Mouse (Mus musculus): ENCODE results near the gene Gm2564. TPM values are rescaled to one million over a fixed set of nuclear protein-coding genes. Genes with fewer than 3 reads are reported as not detected.
"Not testable (repeated sequence)": the region's sequence is repeated elsewhere in the genome, so short reads cannot be mapped to it uniquely, and the experiment has no call there.

Gene Gm2564
- polyA plus RNA-seq (2014; fragmentation: Nextera tagmentation; extraction: Ambion mirVana): 0.65 TPM in 1 of 2 replicates, not detected in the other

DNA sequence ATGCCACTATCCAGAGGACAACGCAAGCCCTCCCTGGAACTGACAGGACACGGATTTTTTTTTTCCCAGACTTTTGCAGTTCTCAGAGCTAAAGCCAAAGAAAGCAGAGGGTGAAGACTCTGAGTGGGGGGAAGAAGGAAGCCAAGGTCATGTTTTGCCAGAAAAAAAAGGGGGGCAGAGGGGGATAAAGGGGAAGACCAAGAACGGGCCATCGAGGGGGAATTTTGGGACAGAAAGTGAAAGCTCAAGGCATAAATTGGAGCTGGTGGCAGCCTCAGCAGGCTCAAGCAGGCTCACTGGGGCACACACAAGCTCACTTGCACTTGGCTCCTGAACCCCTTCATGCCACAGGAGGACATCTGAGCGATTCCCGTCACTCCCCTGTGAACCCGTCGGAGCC lies at the start of gene Gm2564:
Gm2564 (plus strand) TSS at position 301 of the 400 bp plus-strand sequence.
- H3K27me3 ChIP-seq (ENCODE audit: control insufficient read depth, insufficient read depth, low read length); H3K9me3 ChIP-seq (ENCODE audit: control insufficient read depth, low read length); DNase-seq (ENCODE audit: low spot score); ATAC-seq (ENCODE audit: low FRiP score); H3K27ac ChIP-seq; H3K4me3 ChIP-seq (replicated peaks; ENCODE audit: low read length); H3K4me2 ChIP-seq (replicated peaks); H3K9ac ChIP-seq; H3K4me1 ChIP-seq (replicated peaks; ENCODE audit: control insufficient read depth, insufficient read depth, low read length); H3K36me3 ChIP-seq (replicated peaks; ENCODE audit: control insufficient read depth, insufficient read depth): not testable (repeated sequence)
- WGBS: no CpG with 5 or more reads among the region's 8 CpGs

- H3K36me3 ChIP-seq (replicated peaks; ENCODE audit: control insufficient read depth, insufficient read depth); H3K4me1 ChIP-seq (replicated peaks; ENCODE audit: control insufficient read depth, insufficient read depth, low read length); H3K9ac ChIP-seq; DNase-seq (ENCODE audit: low spot score); H3K9me3 ChIP-seq (ENCODE audit: control insufficient read depth, low read length); H3K4me2 ChIP-seq (replicated peaks); H3K4me3 ChIP-seq (replicated peaks; ENCODE audit: low read length); H3K27me3 ChIP-seq (ENCODE audit: control insufficient read depth, insufficient read depth, low read length); H3K27ac ChIP-seq; ATAC-seq (ENCODE audit: low FRiP score): not testable (repeated sequence)
- WGBS: no CpG with 5 or more reads among the region's 5 CpGs
Measured at GRCm38 (mm10) chr4:42611895-42612294, 17.6 kb upstream of the Gm2564 start, which contains the start of gene Gm10591. Gene Gm10591 (plus strand): TSS chr4:42612195.

DNA sequence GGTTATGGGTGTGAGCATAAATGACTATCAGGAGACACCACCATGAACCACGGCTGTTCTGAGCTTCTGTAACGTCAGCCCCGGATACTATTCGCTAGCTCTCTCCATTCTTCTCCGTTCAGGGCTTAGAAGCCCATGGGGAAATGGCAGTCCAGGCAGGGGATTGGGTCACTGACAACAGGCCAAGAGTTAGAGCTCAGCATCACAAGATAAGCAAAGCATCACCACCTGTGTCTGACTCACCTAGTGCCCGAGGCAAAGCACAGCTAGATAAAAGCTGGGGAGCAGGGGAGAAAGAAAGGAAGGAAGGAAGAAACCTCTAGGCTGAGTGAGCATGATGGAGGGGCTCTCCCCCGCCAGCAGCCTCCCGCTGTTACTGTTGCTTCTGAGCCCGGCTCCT lies 25.4 kb downstream of the Gm2564 start, which contains the start of gene Ccl27b:
Ccl27b (plus strand) TSS at position 301 of the 400 bp plus-strand sequence.
- ATAC-seq (ENCODE audit: low FRiP score); H3K27me3 ChIP-seq (ENCODE audit: control insufficient read depth, insufficient read depth, low read length); DNase-seq (ENCODE audit: low spot score); H3K4me1 ChIP-seq (replicated peaks; ENCODE audit: control insufficient read depth, insufficient read depth, low read length); H3K27ac ChIP-seq; H3K9me3 ChIP-seq (ENCODE audit: control insufficient read depth, low read length); H3K4me3 ChIP-seq (replicated peaks; ENCODE audit: low read length); H3K9ac ChIP-seq; H3K4me2 ChIP-seq (replicated peaks); H3K36me3 ChIP-seq (replicated peaks; ENCODE audit: control insufficient read depth, insufficient read depth): not testable (repeated sequence)
- WGBS: no CpG with 5 or more reads among the region's 9 CpGs

GRCm38 (mm10) chr4:42661793-42662192 lies 32.3 kb downstream of the Gm2564 start, which contains the start of gene Il11ra2:
Gene Il11ra2 (minus strand): TSS chr4:42661893.
- not testable (repeated sequence) for ATAC-seq (ENCODE audit: low FRiP score); H3K4me2 ChIP-seq (replicated peaks)

GRCm38 (mm10) chr4:42675415-42675814 lies 45.9 kb downstream of the Gm2564 start:
- ATAC-seq (ENCODE audit: low FRiP score); H3K27ac ChIP-seq; H3K9me3 ChIP-seq (ENCODE audit: control insufficient read depth, low read length); H3K27me3 ChIP-seq (ENCODE audit: control insufficient read depth, insufficient read depth, low read length); H3K36me3 ChIP-seq (replicated peaks; ENCODE audit: control insufficient read depth, insufficient read depth); H3K4me2 ChIP-seq (replicated peaks); DNase-seq (ENCODE audit: low spot score); H3K4me3 ChIP-seq (replicated peaks; ENCODE audit: low read length); H3K9ac ChIP-seq; H3K4me1 ChIP-seq (replicated peaks; ENCODE audit: control insufficient read depth, insufficient read depth, low read length): not testable (repeated sequence)
- no CpG with 5 or more reads among the region's 4 CpGs for WGBS

More at GRCm38 (mm10) chr4:42661793-42662192, 32.3 kb downstream of the Gm2564 start, which contains the start of gene Il11ra2:
- no CpG with 5 or more reads among the region's 3 CpGs for WGBS
- not testable (repeated sequence) for H3K27ac ChIP-seq; H3K9ac ChIP-seq; H3K9me3 ChIP-seq (ENCODE audit: control insufficient read depth, low read length); H3K27me3 ChIP-seq (ENCODE audit: control insufficient read depth, insufficient read depth, low read length); H3K36me3 ChIP-seq (replicated peaks; ENCODE audit: control insufficient read depth, insufficient read depth); H3K4me3 ChIP-seq (replicated peaks; ENCODE audit: low read length); DNase-seq (ENCODE audit: low spot score); H3K4me1 ChIP-seq (replicated peaks; ENCODE audit: control insufficient read depth, insufficient read depth, low read length)

DNA sequence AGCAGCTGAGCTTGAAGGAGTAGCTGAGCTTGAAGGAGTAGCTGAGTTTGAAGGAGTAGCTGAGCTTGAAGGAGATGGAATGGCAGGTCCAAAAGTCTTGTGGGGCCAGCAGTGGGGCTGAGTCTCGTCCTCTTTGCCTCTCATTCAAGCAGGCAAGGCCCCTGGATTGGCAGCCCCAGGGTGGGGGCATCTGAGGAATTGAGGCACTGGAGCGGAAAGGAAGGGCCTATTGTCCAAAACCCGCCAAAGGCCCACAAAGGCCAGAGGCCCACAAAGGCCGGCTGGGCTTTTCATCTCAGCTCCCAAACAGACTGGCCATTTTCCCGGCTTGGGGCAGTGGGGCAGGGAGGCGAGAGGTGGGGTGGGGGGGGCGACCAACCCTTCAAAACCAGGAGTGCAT lies 49.8 kb downstream of the Gm2564 start:
- not testable (repeated sequence) for H3K4me3 ChIP-seq (replicated peaks; ENCODE audit: low read length); ATAC-seq (ENCODE audit: low FRiP score); H3K9ac ChIP-seq; H3K4me1 ChIP-seq (replicated peaks; ENCODE audit: control insufficient read depth, insufficient read depth, low read length); H3K36me3 ChIP-seq (replicated peaks; ENCODE audit: control insufficient read depth, insufficient read depth); H3K27me3 ChIP-seq (ENCODE audit: control insufficient read depth, insufficient read depth, low read length); H3K9me3 ChIP-seq (ENCODE audit: control insufficient read depth, low read length); H3K4me2 ChIP-seq (replicated peaks); H3K27ac ChIP-seq; DNase-seq (ENCODE audit: low spot score)
- WGBS: no CpG with 5 or more reads among the region's 7 CpGs

DNA sequence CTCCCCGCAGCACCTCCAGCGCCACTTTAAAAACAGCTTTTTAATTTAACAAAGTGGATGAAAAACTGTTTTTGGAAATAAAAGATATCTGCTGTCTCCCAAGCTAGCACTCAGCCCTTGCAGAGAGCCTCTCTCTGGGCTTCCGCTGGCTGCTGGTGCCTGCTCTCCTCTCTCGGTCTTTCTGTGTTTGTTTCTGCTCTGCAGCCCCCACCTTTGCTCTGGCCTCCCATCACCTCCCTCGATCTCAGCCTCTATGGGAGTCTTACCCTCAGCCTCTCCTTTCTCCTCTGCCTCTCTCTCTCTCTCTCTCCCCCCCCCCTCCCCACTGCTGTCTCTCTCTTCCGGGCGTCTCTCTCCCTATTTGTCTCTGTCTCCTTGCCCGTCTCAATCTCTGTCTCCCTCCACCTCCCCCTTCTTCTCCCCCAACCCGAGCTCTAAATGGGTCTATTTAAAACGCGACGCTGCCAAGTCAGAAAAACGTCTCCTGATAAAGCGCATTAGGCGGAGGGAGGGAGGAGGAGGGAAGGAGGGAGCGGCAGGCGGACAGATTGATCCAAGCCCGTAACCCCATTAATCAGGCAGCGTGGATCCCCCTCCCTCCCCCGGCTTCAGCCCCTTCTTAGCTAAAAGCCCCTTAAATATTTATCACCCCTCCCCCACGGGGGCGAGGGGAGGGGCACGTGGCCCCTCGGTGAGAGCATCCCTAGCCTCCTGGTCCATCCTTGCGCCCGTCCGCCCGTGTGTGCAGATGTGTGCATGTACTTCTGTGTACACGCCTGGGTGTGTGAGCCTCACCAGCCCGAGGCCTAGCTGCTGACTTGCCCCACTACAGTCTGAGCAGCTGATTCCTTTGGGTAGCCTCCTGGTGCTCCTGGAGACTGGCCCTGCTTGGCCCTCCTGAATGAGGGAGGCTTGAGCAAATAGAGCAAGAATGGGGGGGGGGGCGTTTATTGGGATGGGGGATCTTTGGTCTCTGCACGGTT lies 51.1 kb downstream of the Gm2564 start:
- not testable (repeated sequence) for H3K27ac ChIP-seq; H3K4me3 ChIP-seq (replicated peaks; ENCODE audit: low read length); H3K4me2 ChIP-seq (replicated peaks); H3K9ac ChIP-seq; H3K36me3 ChIP-seq (replicated peaks; ENCODE audit: control insufficient read depth, insufficient read depth); H3K27me3 ChIP-seq (ENCODE audit: control insufficient read depth, insufficient read depth, low read length); DNase-seq (ENCODE audit: low spot score); H3K4me1 ChIP-seq (replicated peaks; ENCODE audit: control insufficient read depth, insufficient read depth, low read length); H3K9me3 ChIP-seq (ENCODE audit: control insufficient read depth, low read length)
- WGBS: no CpG with 5 or more reads among the region's 32 CpGs
- peak; percentile 59; the same call in 1 of the 2 replicates for ATAC-seq (ENCODE audit: low FRiP score)

Other genes with a start within 250 kb of the Gm2564 start
- not detected in 2 replicates for gene Gm21586, start 190.3 kb upstream of the Gm2564 start, polyA plus RNA-seq (2014; fragmentation: Nextera tagmentation; extraction: Ambion mirVana)
- gene Gm2163, start 163.0 kb upstream of the Gm2564 start, polyA plus RNA-seq (2014; fragmentation: Nextera tagmentation; extraction: Ambion mirVana): 0.29 and 0.41 TPM in 2 replicates
- 0.17 TPM in 1 of 2 replicates, not detected in the other for gene Fam205a2, start 101.5 kb upstream of the Gm2564 start, polyA plus RNA-seq (2014; fragmentation: Nextera tagmentation; extraction: Ambion mirVana)
- not detected in 2 replicates for gene Gm10591, start 17.5 kb upstream of the Gm2564 start, polyA plus RNA-seq (2014; fragmentation: Nextera tagmentation; extraction: Ambion mirVana)
- gene Ccl27b, start 25.5 kb downstream of the Gm2564 start, polyA plus RNA-seq (2014; fragmentation: Nextera tagmentation; extraction: Ambion mirVana): not detected in 2 replicates
- not detected in 2 replicates for gene Il11ra2, start 32.2 kb downstream of the Gm2564 start, polyA plus RNA-seq (2014; fragmentation: Nextera tagmentation; extraction: Ambion mirVana)
- 0.37 and 0.67 TPM in 2 replicates for gene 4930578G10Rik, start 105.8 kb downstream of the Gm2564 start, polyA plus RNA-seq (2014; fragmentation: Nextera tagmentation; extraction: Ambion mirVana)
- not detected in 2 replicates for gene Ccl19, start 126.9 kb downstream of the Gm2564 start, polyA plus RNA-seq (2014; fragmentation: Nextera tagmentation; extraction: Ambion mirVana)
- 1.4 and 1.7 TPM in 2 replicates for gene Ccl21a, start 144.3 kb downstream of the Gm2564 start, polyA plus RNA-seq (2014; fragmentation: Nextera tagmentation; extraction: Ambion mirVana)
- gene Fam205a1, start 224.2 kb downstream of the Gm2564 start, polyA plus RNA-seq (2014; fragmentation: Nextera tagmentation; extraction: Ambion mirVana): 0.10 and 0.12 TPM in 2 replicates
- 0.62 and 0.73 TPM in 2 replicates for gene Gm12394, start 227.1 kb downstream of the Gm2564 start, polyA plus RNA-seq (2014; fragmentation: Nextera tagmentation; extraction: Ambion mirVana)
- 1.5 and 2.4 TPM in 2 replicates for gene Fam205c, start 244.5 kb downstream of the Gm2564 start, polyA plus RNA-seq (2014; fragmentation: Nextera tagmentation; extraction: Ambion mirVana)

Data from hindbrain, embryonic 14.5 days (tissue).